Mouse (Mus musculus) spleen, postnatal 36 days (tissue): ENCODE data around the gene Tspan9.
A peak's percentile ranks its signal among the peaks of the same experiment; 100 is the strongest.

ENCODE experiments used
- DNase-seq, 2 experiments: peaks; one replicate each; pipeline ENCODE4 v3.0.0; 2022; ENCODE audit warnings: low spot score in 2 of 2, mixed read lengths in 1 of 2

The Tspan9 gene

GRCm38 (mm10) chr6:128038568-128038967 is 104.8 kb downstream of the Tspan9 start:
- no peak for DNase-seq

DNA sequence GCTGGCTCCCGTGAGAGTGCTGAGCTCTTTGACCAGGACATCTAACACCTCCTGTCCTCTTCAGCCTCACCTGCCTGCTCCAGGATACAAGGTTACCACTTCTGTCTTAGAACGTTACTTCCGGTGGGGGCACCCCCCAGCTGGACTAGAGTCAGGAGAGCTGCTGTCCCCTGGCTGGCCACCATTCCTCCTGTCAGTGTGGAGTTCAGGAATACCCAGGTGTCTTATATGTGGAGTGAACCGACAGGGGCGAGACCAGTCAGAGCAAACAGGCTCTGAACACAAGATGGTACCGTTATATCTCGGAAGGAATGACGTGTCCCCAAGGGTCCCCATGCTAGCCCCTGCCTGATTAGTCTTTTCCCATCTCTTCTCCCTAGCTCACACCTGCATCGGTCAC is 106.8 kb downstream of the Tspan9 start:
- no peak for DNase-seq

- DNase-seq: no peak
Observed at GRCm38 (mm10) chr6:128035930-128036309, 107.5 kb downstream of the Tspan9 start.

DNA sequence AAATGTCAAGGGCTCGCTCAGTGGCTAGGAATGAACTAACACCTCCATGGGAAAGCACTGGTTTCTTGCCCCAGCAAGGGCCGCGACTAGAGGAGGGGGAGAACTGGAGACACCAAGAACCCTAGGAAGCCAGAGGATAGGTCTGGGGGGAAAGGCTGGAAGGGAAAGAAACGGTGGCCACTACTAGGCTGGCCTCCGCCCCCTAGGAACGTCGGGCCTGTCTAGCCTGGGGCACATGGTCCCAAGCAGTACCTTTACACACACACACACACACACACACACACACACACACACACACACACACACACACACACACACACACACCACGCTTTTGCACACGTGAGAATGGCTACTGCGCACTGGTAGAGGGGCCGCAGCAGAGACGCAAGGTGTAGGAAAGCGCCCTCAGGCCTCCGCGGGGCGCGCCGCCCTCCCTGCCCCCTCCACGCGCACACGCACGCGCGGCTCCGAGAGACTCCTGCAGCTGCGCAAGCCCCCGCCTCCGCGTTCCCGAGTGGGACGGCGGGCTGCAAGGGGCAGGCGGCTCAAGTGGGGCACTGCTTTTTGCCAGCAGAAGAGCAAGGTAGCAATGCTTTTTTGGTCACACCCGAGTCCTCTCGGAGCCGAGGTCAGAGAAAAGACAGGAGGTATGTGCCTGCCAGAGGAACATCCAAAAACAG is 108.0 kb downstream of the Tspan9 start:
- no peak for DNase-seq

DNA sequence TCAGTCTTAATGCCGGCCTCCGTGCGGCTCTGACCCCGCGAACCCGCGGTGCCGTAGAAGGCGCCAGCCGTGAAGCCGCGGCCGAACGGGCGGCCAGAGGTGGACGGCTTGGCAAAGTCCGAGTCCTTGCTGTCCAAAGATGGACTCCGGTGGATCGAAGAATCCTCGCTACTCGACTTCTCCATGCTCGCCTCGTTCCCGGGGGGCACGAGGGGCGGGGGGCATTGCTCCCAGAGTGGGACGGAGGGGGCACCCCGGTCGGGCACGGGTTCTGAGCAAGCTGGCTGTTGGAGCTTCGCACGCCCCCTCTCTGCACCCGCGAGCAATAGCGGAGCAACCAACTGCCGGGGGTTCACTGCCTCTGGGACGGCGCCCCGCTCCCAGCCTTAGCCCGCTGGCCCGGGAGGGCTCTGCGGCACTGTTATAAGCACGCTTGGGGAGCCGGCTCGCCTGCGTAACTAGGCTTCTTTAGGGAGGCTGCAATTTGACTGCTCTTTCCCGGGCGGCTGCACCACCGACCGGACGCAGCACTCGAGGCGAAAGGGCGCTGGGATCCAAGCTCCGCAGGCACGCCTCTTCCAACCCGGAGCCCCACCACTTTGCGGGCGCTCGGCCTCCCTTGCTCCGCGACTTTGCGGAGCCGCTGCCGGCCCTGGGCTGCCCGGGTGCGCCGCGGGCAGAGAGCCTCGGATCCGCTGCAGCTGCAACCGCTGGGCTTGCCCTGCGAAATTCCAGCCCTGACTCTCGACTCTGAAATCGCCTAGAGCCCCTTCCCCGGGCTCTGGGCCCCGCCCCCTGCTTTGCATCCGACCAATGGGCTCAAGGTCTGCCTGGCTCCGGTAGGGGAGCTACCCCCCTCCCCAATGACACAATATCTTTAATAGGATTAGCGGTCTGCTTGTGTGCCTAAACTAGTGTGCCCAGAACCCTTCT is 108.8 kb downstream of the Tspan9 start:
- DNase-seq: no peak

DNA sequence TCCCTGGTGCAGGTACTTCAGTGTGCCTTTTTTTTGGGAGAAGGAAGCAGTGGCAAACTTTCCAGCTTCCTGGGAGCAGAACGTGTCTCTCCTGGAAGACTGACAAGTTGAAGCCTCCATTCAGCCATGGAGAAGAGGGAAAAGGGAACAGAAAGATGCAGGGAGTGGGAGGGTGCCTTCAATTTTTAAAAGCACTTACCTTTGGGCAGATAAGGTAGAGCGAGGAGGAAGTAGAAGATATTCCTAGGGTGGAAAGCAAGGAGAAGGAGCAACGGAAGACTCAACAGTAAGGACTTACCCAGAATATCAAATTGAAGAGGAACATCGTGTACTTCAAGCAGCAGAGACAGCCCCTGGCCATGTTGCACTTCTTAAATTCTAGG is 109.5 kb downstream of the Tspan9 start:
- DNase-seq: no peak

GRCm38 (mm10) chr6:128033172-128033867 is 110.1 kb downstream of the Tspan9 start:
- no peak for DNase-seq

GRCm38 (mm10) chr6:128032252-128033171 is 110.9 kb downstream of the Tspan9 start:
- DNase-seq: peak; percentile 14 to 24

DNA sequence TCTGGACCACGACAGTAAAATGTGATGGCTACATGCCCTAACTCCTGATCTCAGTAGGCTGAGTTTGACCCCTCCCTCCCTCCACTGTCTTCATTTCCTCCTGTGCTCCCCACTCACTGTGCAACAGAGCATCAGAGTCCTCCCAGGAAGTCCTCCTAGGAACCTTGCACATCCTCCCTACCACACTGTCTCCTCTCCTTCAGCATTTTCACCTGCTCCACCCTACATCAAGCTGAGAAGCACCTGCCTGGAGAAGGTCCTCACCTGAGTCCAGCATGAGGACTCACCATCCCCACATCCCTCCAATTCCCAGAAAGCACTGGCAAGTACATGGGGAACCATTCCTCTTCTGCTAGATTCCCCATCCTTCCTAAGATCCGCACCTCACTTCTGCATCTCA is 111.8 kb downstream of the Tspan9 start:
- DNase-seq: no peak

GRCm38 (mm10) chr6:128031096-128031495 is 112.3 kb downstream of the Tspan9 start:
- no peak for DNase-seq

- no peak for DNase-seq
Observed at GRCm38 (mm10) chr6:128030475-128030874, 112.9 kb downstream of the Tspan9 start.

DNA sequence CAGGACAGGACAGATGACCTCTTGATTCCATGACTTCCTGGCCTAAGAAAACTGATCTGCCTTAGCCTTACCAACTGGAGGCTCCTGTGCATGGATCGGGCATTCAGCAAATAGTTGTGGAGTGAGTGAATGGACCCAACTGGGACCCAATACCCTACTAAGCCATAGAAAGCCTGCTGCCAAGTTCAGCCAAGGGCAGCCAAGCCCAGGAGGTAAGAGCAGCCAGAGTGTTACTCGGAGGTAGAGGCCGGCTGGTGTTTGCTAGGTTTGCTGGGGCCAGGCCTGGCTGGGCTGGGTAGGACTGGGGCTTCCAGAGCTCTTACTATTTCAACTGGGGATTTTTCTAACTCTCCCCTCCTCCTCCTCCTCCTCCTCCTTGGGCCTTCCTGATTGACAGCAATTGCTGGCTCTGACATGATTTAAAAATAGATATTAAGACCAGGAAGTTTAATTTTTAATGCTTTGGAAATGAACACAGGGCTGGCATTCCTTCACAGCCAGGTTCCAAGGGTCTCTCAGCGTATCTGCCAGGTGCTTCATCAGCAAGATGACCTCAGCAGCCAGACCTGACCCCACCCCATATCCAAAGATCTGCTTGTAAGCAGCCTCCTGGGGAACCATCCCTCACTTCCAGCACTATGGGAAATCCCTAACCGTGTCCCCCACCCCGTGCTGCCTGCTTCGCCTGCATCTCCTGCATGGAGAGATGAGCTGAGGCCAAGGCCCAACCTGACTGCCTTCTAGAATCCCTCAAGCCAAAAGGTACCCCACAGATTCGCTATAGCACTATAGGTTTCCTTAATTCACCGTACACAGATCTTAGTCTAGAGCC is 113.7 kb downstream of the Tspan9 start:
- no peak for DNase-seq

DNA sequence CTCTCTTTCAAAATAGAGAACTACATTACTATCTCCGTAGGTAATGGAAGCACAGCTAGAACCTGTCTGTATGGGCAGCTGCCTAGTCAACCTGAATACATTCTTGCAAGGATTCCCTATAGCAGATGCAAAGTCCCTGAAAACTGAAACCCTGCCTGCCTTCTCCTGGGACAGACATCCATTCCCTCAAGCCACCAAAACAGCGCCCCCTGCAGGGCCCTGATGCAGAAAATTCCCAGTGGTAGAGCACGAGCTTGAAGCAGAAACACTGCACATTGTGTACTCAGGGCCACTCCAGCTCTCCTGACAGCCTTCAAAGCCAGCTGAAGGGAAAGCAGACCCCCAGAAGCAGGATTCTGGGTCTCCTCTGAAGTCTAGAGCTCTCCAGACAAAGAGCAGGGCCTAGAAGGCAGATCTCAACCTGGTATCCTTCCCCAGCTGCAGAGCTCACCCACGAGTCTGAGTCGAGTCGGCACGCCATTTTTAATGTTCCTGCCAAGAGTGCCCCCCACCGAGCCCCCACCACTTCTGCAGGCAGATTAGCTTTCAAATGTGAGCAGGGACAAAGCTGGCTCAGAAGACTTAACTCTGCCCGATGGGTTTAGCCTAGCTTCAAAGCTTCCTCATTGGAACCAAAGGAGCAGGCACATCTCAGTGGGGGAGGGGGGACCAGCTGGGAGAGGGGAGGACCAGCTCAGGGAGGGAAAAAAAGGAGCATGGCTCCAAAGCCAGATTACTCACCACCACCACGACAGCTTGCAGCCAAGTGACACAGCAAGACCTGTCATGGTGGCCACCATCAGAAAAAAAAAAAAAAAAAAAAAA is 115.1 kb downstream of the Tspan9 start:
- DNase-seq: no peak

GRCm38 (mm10) chr6:128025997-128026396 is 117.4 kb downstream of the Tspan9 start:
- no peak for DNase-seq

DNA sequence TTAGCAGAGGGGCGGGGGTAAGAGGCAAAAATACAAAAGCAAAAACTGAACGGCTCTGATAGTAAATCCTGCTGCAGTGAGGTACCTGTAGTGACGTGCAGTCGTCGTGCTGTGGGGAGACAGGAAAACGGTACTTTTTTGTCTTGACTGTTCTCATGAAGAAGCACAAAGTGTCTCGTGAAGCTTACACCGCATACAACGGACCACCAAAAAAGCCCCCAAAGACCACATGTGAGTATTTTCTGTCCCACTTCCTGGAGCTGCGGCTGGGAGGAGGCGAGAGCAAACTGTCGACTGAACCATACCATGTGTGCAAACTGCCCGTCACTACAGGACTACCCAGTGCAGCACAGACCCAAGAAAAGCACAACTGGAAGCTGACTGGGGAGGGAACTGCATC is 117.8 kb downstream of the Tspan9 start:
- peak; percentile 19 to 28 for DNase-seq

GRCm38 (mm10) chr6:128022207-128022606 is 121.2 kb downstream of the Tspan9 start:
- DNase-seq: no peak

DNA sequence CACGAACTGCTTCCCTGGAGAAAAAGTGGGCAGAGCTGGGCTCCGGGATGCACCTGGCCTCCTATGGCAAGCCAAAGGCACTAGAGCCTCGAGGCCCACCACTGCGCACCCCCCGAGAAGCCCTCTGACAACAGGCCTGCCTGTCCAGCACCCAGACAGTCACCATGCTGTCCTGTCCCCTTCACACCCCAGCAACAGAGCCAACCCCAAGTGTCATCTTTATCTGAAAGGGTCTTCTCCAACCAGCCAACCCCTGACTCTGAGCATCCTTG is 121.5 kb downstream of the Tspan9 start:
- no peak for DNase-seq

- DNase-seq: no peak
Observed at GRCm38 (mm10) chr6:128021106-128021930, 122.1 kb downstream of the Tspan9 start.

- DNase-seq: no peak
Observed at GRCm38 (mm10) chr6:128020521-128021057, 122.8 kb downstream of the Tspan9 start.
